Mouse (Mus musculus) frontal cortex, postnatal 25 days (tissue): ENCODE data around the gene Dhrs7b.
"Not testable (repeated sequence)": the region's sequence is repeated elsewhere in the genome, so short reads cannot be mapped to it uniquely, and the experiment has no call there.

Experiments used
- DNase-seq, 2 experiments: peaks; one replicate each; pipeline ENCODE4 v3.0.0; 2022; ENCODE audit warnings: low spot score in 2 of 2

Gene Dhrs7b

DNA sequence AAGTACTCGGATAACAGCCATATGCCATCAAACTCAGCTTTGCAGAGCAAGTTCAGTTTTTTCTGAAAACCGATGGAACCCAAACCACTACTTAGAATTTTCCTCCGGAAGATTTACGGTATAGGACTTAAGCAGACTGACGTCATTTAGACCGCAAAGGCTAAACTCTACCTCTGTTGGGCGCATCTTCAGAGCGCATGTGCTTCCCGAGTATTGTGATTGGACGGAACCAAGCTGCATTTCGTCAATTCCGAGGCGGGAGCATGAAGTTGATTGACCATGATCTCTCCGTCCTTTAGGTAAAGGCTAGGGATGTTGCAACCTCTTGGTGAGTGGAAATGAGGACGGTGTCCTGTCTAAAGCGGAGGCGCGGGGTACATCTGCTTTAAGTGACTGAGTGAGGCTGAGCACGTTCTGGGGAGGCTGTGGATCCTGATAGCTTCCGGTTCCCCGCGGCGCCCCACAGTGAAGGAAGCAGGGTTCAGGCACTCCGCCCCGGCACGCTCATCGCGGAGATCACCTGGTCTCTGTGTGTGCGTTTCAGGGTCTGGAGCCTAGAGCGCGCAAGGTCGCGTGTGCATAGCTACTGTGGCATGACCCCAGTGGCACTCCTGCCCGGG, at the start of gene Dhrs7b:
Gene Dhrs7b (plus strand): TSS at position 199 of the 620 bp plus-strand sequence.
- DNase-seq, result peak; percentile 78 to 84

- no peak for DNase-seq
Observed at GRCm38 (mm10) chr11:60784179-60784922, 46.1 kb upstream of the Dhrs7b start.

DNA sequence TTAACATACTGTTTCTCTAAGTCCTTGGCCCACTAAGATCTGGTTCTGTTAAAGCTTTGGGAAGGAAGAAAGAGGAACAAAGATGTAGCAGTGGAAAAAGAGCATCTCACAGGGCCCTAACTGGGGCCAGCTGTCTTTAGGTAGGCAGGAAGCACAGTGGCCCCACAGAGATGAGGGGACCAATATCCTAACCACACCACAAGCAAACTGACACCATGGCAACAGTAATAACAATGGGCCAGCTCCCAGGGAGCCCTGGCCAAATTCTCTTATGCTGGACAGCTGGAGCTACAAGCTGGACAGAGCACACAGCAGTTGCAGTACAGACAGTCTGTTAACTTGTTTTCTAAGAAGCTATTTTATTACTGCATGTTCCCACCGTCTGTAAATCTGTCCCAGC, 42.8 kb upstream of the Dhrs7b start:
- DNase-seq, result no peak

- DNase-seq, result no peak
Observed at GRCm38 (mm10) chr11:60790472-60790871, 40.0 kb upstream of the Dhrs7b start.

DNA sequence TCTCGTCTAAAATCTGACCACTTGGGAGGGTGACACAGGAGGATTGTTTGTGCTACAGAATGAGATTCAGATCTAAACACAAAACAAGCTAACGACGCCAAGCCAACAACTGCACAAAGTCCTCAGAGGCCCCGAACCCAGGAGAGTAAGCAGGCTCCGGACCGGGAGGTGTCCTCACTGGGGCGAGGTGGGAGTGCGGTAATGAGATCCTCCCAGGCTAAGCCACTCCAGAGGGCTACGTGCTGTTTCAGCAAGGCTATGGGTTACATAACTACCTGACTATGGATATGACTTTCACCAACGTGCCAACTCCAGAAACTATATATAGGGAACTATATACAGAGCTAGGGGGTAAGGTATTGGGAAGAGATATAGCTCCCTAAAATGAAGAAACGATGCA, 34.1 kb upstream of the Dhrs7b start:
- no peak for DNase-seq

- DNase-seq, result no peak
Observed at GRCm38 (mm10) chr11:60799977-60800376, 30.5 kb upstream of the Dhrs7b start.

DNA sequence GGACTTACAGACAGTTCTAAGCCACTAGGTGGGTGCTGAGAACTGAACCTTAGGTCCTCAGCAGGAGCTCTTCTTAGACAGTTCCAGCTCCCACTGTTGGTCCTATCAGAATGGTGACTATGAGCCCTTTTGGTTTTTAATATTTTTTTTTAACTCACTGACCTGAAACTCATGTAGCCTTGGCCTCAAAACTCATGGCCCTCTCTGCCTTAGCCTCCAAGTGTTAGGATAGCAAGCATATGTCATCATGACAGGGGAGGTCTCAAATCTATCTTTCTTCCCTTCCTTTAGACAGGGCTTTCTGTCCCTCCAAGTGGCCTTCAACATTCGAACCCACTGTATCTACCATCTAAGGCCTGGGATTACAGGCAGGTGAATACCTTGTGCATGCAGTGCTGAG, 29.5 kb upstream of the Dhrs7b start:
- DNase-seq, result no peak

- no peak for DNase-seq
Observed at GRCm38 (mm10) chr11:60808286-60809070, 22.0 kb upstream of the Dhrs7b start.

- no peak for DNase-seq
Observed at GRCm38 (mm10) chr11:60809546-60809945, 20.9 kb upstream of the Dhrs7b start.

DNA sequence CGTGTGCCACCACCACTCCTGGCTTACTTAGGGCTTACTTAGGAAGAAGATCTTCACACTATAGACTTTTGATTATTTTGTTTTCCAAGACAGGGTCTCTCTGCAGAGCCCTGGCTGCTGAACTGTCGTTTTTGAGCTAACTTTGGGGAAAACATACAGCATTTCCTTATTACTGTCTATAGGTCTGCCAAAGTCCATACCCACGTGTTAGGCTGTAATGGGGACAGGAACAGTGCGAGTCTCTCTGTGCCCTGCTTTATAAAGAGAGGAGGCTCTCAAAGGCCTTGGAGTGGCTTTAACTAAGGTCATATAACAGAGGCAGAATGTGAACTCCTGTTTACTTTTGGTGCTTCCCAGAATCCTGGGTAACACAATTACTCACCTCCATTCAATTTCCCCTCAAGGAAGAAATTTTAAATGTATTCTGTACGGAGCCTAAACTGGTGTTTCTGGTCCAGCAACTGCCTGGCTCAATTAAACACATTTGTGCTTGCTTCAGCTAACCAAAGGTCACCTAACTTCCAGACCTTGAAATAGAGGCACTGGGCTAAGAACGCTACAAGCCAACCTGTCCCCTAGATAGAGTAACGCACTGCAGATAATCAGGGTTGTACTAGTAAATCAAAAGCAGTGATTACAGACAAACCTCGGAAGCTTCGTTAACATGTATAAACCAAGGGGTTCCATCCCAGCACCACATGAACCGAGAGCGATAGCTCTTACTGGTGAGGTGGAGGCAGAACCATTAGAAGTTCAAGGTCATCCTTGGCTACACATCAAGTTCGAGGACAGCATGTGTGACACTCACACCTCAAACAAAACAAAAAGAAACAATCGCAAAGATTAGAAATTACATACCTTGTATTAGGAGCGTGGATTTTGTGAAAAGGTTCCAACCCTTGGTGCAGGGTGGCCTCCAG, 20.1 kb upstream of the Dhrs7b start:
- DNase-seq, result no peak

GRCm38 (mm10) chr11:60811054-60811460, 19.4 kb upstream of the Dhrs7b start:
- DNase-seq, result peak; percentile 66 to 76

GRCm38 (mm10) chr11:60811618-60812017, 18.8 kb upstream of the Dhrs7b start, which contains the start of gene Shmt1:
Shmt1 (minus strand) TSS chr11:60811718.
- DNase-seq, result not testable (repeated sequence)

DNA sequence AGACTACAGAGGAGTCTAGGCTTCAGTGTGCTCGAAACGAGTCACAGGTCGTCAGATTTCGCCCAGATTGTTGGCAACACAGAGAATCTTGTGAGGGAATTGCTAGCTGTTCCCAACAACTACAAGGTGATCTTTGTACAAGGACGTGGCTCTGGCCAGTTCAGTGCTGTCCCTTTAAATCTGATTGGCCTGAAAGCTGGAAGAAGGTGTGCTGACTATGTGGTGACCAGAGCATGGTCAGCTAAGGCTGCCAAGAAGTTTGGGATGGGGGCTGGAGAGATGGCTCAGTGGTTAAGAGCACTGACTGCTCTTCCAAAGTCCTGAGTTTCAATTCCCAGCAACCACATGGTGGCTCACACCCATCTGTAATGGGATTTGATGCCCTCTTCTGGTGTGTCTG, 14.0 kb upstream of the Dhrs7b start:
- DNase-seq, result no peak

- DNase-seq, result no peak
Observed at GRCm38 (mm10) chr11:60823771-60824170, 6.7 kb upstream of the Dhrs7b start.

- DNase-seq, result no peak
Observed at GRCm38 (mm10) chr11:60825191-60825590, 5.2 kb upstream of the Dhrs7b start.

DNA sequence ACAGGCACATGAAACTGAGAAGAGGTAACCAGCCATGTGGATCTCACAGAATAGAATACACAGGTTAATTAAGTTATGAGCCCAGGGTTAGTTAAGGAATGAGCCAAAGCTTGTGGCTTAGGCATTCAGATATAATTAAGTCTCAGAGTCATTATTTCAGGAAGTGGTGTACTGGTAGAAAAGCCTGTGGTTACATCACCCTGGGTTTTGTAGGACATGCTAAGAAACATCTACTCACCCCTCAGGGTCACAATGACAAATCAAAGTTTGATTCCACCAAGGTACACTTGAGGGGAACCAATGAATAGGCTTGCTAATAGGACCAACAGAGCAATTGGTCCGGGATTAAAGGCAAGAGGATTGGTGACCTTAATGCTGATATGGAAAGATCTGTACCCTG, 3.7 kb upstream of the Dhrs7b start:
- no peak for DNase-seq

GRCm38 (mm10) chr11:60827241-60827945, 3.0 kb upstream of the Dhrs7b start:
- no peak for DNase-seq

DNA sequence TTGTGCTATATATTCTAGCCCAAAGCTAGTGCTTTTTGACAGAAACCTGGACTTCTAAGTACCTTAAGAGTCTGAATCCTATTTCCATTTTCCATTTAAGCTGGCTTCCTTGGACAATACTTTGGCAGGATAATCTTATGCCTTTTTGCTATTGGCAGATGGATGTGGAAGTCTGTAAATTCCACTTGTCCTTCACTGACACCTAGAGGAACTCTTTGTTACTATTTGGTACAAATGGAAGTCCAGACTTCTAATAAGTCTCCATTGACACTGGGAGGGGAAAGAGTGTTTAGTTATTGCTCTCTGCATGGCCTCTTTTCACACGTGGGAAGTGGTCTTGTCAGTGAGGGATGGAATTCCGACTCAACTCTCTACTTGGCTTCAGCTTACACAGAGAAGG, 1.5 kb upstream of the Dhrs7b start:
- no peak for DNase-seq

GRCm38 (mm10) chr11:60836897-60837296, 6.5 kb downstream of the Dhrs7b start:
- no peak for DNase-seq

GRCm38 (mm10) chr11:60837644-60838406, 7.4 kb downstream of the Dhrs7b start:
- DNase-seq, result no peak
